Mouse (Mus musculus) megakaryocyte, embryonic 14.5 days (primary cell): ENCODE data around the gene Col23a1.

ENCODE experiments used
- FLI1 ChIP-seq: IDR thresholded peaks from 2 replicates; pipeline ENCODE4 v1.6.1; 2012; ENCODE audit warnings: low read length, inconsistent platforms, mixed read lengths
- GATA1 ChIP-seq: IDR thresholded peaks from 3 replicates; pipeline ENCODE4 v1.6.1; 2012; ENCODE audit warnings: mixed read lengths, low read length, inconsistent platforms, borderline replicate concordance

DNA sequence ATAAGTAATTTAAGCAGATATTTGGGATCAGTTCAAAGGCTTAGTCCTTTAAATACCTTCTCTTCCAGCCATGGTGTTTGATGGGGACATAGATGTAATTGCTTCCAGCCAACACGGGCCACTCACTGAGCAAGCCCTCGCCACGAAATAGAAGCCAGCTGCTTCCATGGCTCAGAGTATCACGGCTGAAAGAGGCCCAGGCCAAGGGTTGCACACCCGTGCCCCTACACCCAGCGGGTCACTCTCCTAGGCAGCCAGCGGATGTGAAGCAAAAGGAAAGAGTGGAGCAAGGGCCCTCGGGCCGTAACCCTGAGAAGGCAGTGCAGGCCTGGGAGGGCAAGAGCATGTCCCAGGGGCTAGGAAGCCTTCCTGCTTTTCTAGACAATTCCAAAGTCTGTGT, 252.7 kb downstream of the Col23a1 start:
- TF ChIP-seq GATA1 (no peak), FLI1 (no peak)
